25 mouse cellular contexts compared by ENCODE assay signal in genomic region chr12:87301189-87301588, GRCm38 (mm10). TPM values are rescaled to one million over a fixed set of nuclear protein-coding genes. Genes with fewer than 3 reads are reported as not detected.
"Had no signal": no experiment of that assay in that cellular context is flagged by ENCODE, and none has a peak within 500 bp of the region (broad histone marks: within the 10 kb centered on the region; RNA-seq: fewer than 3 reads in every experiment).

No protein-coding gene starts in this region.

- H3K4me3 ChIP-seq: left cerebral cortex, adult 2 months had no signal

- ATAC-seq: inflammation-experienced regulatory T-cells, adult 6 months; intestine, postnatal 0 days had no signal

- H3K27ac ChIP-seq: gastrocnemius, adult 2 months; hindbrain, embryonic 10.5 days; hindbrain, embryonic 12.5 days; hindbrain, embryonic 14.5 days; intestine, embryonic 15.5 days; layer of hippocampus, adult 2 months; left cerebral cortex, adult 2 months; limb, embryonic 10.5 days; limb, embryonic 12.5 days; liver, embryonic 13.5 days had no signal

- H3K36me3 ChIP-seq: hindbrain, embryonic 10.5 days; hindbrain, embryonic 12.5 days; intestine, embryonic 15.5 days; limb, embryonic 10.5 days; limb, embryonic 12.5 days; liver, embryonic 13.5 days had no signal

- DNase-seq: gastrocnemius, adult 2 months; gastrocnemius, postnatal 10 days; gastrocnemius, postnatal 25 days; heart, adult 18-20 months; heart, postnatal 10 days; heart, postnatal 4 days; kidney, adult 18-20 months; kidney, adult 8-10 months; kidney, postnatal 10 days; kidney, postnatal 25 days; kidney, postnatal 4 days; liver; liver, embryonic 13.5 days had no signal

- H3K9me3 ChIP-seq: hindbrain, embryonic 10.5 days; hindbrain, embryonic 12.5 days; intestine, embryonic 15.5 days; limb, embryonic 10.5 days; limb, embryonic 12.5 days; liver, embryonic 13.5 days had no signal

- H3K9ac ChIP-seq: hindbrain, embryonic 12.5 days; hindbrain, embryonic 14.5 days; limb, embryonic 12.5 days; liver, embryonic 13.5 days had no signal

RNA-seq across cellular contexts. Expression of gene Ism2, which starts 1.7 kb away (rescaled TPM):
- total RNA-seq: gastrocnemius, adult 2 months; gastrocnemius, postnatal 10 days; gastrocnemius, postnatal 25 days; granulocyte monocyte progenitor cell, adult 5-6 weeks; heart, adult 18-20 months; heart, postnatal 25 days had no signal
- polyA plus RNA-seq: inflammation-experienced regulatory T-cells, adult 6 months had no signal
